Mouse (Mus musculus) hindbrain, embryonic 16.5 days (tissue): Measurements from ENCODE around the gene Gm20931. TPM values are rescaled to one million over a fixed set of nuclear protein-coding genes. Genes with fewer than 3 reads are reported as not detected.
"Not testable (repeated sequence)": the region's sequence is repeated elsewhere in the genome, so short reads cannot be mapped to it uniquely, and the experiment has no call there.

Experiments used
- ATAC-seq: fragments of 200-750 bp; cut with Nextera tagmentation; 2 replicates; pipeline ENCODE4 v1.8.0; 2017; ENCODE audit warnings: moderate TSS enrichment, moderate library complexity
- H3K27ac ChIP-seq: fragments of 300-500 bp; sonication (generic); 2 replicates; pipeline ENCODE4 v1.5.1; 2014; ENCODE audit warnings: low read depth, mild to moderate bottlenecking, control low read depth, low read length, moderate library complexity
- H3K27me3 ChIP-seq: fragments of 300-500 bp; sonication (generic); replicated peaks from 2 replicates; pipeline ENCODE4 v1.6.1; 2014; ENCODE audit warnings: low read length; ENCODE audit not compliant: control insufficient read depth, insufficient read depth
- H3K36me3 ChIP-seq: fragments of 300-500 bp; sonication (generic); 2 replicates; pipeline ENCODE4 v1.6.1; 2014; ENCODE audit warnings: mild to moderate bottlenecking, low read length, moderate library complexity, mixed read lengths; ENCODE audit not compliant: control insufficient read depth, insufficient read depth
- H3K4me1 ChIP-seq: fragments of 300-500 bp; sonication (generic); 2 replicates; pipeline ENCODE4 v1.6.1; 2014; ENCODE audit warnings: low read depth, low read length; ENCODE audit not compliant: control insufficient read depth, insufficient read depth
- H3K4me2 ChIP-seq: fragments of 300-500 bp; sonication (generic); 2 replicates; pipeline ENCODE4 v1.6.1; 2014; ENCODE audit warnings: mild to moderate bottlenecking, low read length, control low read depth, moderate library complexity
- H3K4me3 ChIP-seq: fragments of 300-500 bp; sonication (generic); 2 replicates; pipeline ENCODE4 v1.5.1; 2014; ENCODE audit warnings: mild to moderate bottlenecking, low read length, control low read depth, moderate library complexity
- H3K9ac ChIP-seq: fragments of 300-500 bp; sonication (generic); 2 replicates; pipeline ENCODE4 v1.6.1; 2014; ENCODE audit warnings: low read depth, mild to moderate bottlenecking, control low read depth, low read length, moderate library complexity
- H3K9me3 ChIP-seq: fragments of 300-500 bp; sonication (generic); 2 replicates; pipeline ENCODE4 v1.6.1; 2014; ENCODE audit warnings: mild to moderate bottlenecking, low read length, moderate library complexity; ENCODE audit not compliant: control insufficient read depth
- WGBS: fragments of 180-500 bp; shearing (Covaris S2); extraction: QIAGEN DNeasy Blood & Tissue Kit; methylation state at CpG from one replicate; pipeline ENCODE4 v1.1.7; 2014; 5-methylcytosine and 5-hydroxymethylcytosine counted together
- polyA plus RNA-seq: library from polyadenylated mRNA; unstranded; fragments of >200 nt; fragmentation: Nextera tagmentation; extraction: Ambion mirVana; gene quantifications from 2 replicates; pipeline ENCODE4 v1.2.1, GENCODE M21; 2015

The Gm20931 gene
- not detected in 2 replicates for polyA plus RNA-seq

DNA sequence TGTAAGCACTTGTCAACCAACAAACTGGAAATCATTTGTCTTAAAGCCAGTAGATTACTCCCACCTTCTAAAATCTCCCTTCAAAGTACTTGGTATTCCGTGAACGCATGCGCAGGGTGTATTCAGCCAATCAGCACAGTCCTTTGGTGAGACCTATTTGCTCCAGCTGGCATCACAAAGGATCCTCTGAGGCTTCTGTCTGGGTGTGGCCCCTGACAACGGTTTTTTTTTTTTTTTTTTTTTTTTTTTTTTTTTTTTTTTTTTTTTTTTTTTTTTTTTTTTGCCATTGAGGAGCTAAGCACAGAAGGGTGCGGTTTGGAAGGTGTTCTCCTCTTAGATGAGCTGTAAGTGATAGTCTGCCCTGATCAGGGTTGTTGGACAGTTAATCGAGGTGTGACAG, at the start of gene Gm20931:
Gene Gm20931 (plus strand): TSS at position 301 of the 400 bp plus-strand sequence.
- H3K4me1 ChIP-seq, H3K27ac ChIP-seq, H3K27me3 ChIP-seq, H3K9me3 ChIP-seq, H3K36me3 ChIP-seq, H3K9ac ChIP-seq, ATAC-seq, H3K4me3 ChIP-seq, H3K4me2 ChIP-seq: not testable (repeated sequence)
- WGBS: no CpG with 5 or more reads among the region's 6 CpGs
